Mouse (Mus musculus): Measurements from ENCODE around the gene Dnajc8. TPM values are rescaled to one million over a fixed set of nuclear protein-coding genes. Genes with fewer than 3 reads are reported as not detected.

Gene Dnajc8
- polyA plus RNA-seq, 1 experiment from 2014 or later = 194 TPM

GRCm38 (mm10) chr4:132524808-132525207 lies 10.5 kb upstream of the Dnajc8 start:
- no peak for DNase-seq (ENCODE audit: low spot score)
- Histone ChIP-seq H3K27ac (peak overlapping the region; percentile 59; the same call in 1 of the 2 replicates), H3K9me3 (no peaks in the 10 kb centered on the region), H3K4me3 (no peak overlapping the region), H3K36me3 (peaks cover 6% of the 10 kb centered on the region), H3K27me3 (ENCODE audit: insufficient read depth, poor library complexity, severe bottlenecking) (no peaks in the 10 kb centered on the region), H3K4me1 (peaks cover 9% of the 10 kb centered on the region)
- 45% methylated on average over 6 of the region's 6 CpGs for WGBS

GRCm38 (mm10) chr4:132526678-132527077 lies 8.7 kb upstream of the Dnajc8 start:
- H3K27ac ChIP-seq = no peak overlapping the region
- no peaks in the 10 kb centered on the region for H3K9me3 ChIP-seq
- 43% methylated on average over 2 of the region's 2 CpGs for WGBS
- no peak for DNase-seq (ENCODE audit: low spot score)
- H3K27me3 ChIP-seq (ENCODE audit: insufficient read depth, poor library complexity, severe bottlenecking) = no peaks in the 10 kb centered on the region
- H3K36me3 ChIP-seq = peaks cover 22% of the 10 kb centered on the region
- H3K4me1 ChIP-seq = peaks cover 9% of the 10 kb centered on the region
- H3K4me3 ChIP-seq = no peak overlapping the region

GRCm38 (mm10) chr4:132527917-132528522 lies 7.3 kb upstream of the Dnajc8 start:
- peaks cover 23% of the 10 kb centered on the region for H3K36me3 ChIP-seq
- H3K27me3 ChIP-seq (ENCODE audit: insufficient read depth, poor library complexity, severe bottlenecking) = no peaks in the 10 kb centered on the region
- DNase-seq (ENCODE audit: low spot score) = no peak
- no peaks in the 10 kb centered on the region for H3K9me3 ChIP-seq
- peaks cover 18% of the 10 kb centered on the region for H3K4me1 ChIP-seq
- no peak overlapping the region for H3K4me3 ChIP-seq
- WGBS = 90% methylated on average over 8 of the region's 8 CpGs
- H3K27ac ChIP-seq = no peak overlapping the region

- H3K27ac ChIP-seq = no peak overlapping the region
- DNase-seq (ENCODE audit: low spot score) = no peak
- H3K9me3 ChIP-seq = no peaks in the 10 kb centered on the region
- no peaks in the 10 kb centered on the region for H3K27me3 ChIP-seq (ENCODE audit: insufficient read depth, poor library complexity, severe bottlenecking)
- peaks cover 23% of the 10 kb centered on the region for H3K36me3 ChIP-seq
- H3K4me1 ChIP-seq = peaks cover 21% of the 10 kb centered on the region
- WGBS = 84% methylated on average over 4 of the region's 4 CpGs
- no peak overlapping the region for H3K4me3 ChIP-seq
Observed at GRCm38 (mm10) chr4:132529344-132529743, 6.0 kb upstream of the Dnajc8 start.

GRCm38 (mm10) chr4:132530033-132530804 lies 5.1 kb upstream of the Dnajc8 start:
- peaks cover 23% of the 10 kb centered on the region for H3K36me3 ChIP-seq
- H3K27ac ChIP-seq = 0 out of 2 replicates have a peak overlapping the region, but pooled peaks have one; percentile 24
- DNase-seq (ENCODE audit: low spot score) = no peak
- H3K4me3 ChIP-seq = no peak overlapping the region
- no peaks in the 10 kb centered on the region for H3K9me3 ChIP-seq
- 0 out of 2 replicates have a peak, but pooled peaks cover 16% of the 10 kb centered on the region for H3K4me1 ChIP-seq
- H3K27me3 ChIP-seq (ENCODE audit: insufficient read depth, poor library complexity, severe bottlenecking) = no peaks in the 10 kb centered on the region
- WGBS = 82% methylated on average over 20 of the region's 20 CpGs

GRCm38 (mm10) chr4:132532496-132532895 lies 2.9 kb upstream of the Dnajc8 start:
- peak overlapping the region; percentile 95 for H3K27ac ChIP-seq
- no peaks in the 10 kb centered on the region for H3K27me3 ChIP-seq (ENCODE audit: insufficient read depth, poor library complexity, severe bottlenecking)
- DNase-seq (ENCODE audit: low spot score) = peak; percentile 84
- H3K4me1 ChIP-seq = peaks cover 23% of the 10 kb centered on the region; the same call in 1 of the 2 replicates
- peak overlapping the region; percentile 88 for H3K4me3 ChIP-seq
- 6% methylated on average over 5 of the region's 5 CpGs for WGBS
- H3K36me3 ChIP-seq = peaks cover 23% of the 10 kb centered on the region
- H3K9me3 ChIP-seq = no peaks in the 10 kb centered on the region

- under 1% methylated on average over 63 of the region's 63 CpGs for WGBS
- peak within 1 kb of the TSS; percentile 95 for H3K27ac ChIP-seq
- peaks cover 23% of the 10 kb centered on the region; the same call in 1 of the 2 replicates for H3K4me1 ChIP-seq
- H3K36me3 ChIP-seq = peaks cover 29% of the 10 kb centered on the region
- no peaks in the 10 kb centered on the region for H3K9me3 ChIP-seq
- peak within 1 kb of the TSS; percentile 88 for H3K4me3 ChIP-seq
- H3K27me3 ChIP-seq (ENCODE audit: insufficient read depth, poor library complexity, severe bottlenecking) = no peaks in the 10 kb centered on the region
- DNase-seq (ENCODE audit: low spot score) = peak; percentile 97
Observed at GRCm38 (mm10) chr4:132532981-132533916, 2.1 kb upstream of the Dnajc8 start, which contains the start of gene Atpif1. Gene Atpif1 (minus strand): TSS chr4:132533659.

- Histone ChIP-seq H3K4me3 (no peak overlapping the region), H3K36me3 (peaks cover 66% of the 10 kb centered on the region), H3K27ac (no peak overlapping the region), H3K4me1 (peaks cover 8% of the 10 kb centered on the region; the same call in 1 of the 2 replicates), H3K27me3 (ENCODE audit: insufficient read depth, poor library complexity, severe bottlenecking) (no peaks in the 10 kb centered on the region), H3K9me3 (no peaks in the 10 kb centered on the region)
- no peak for DNase-seq (ENCODE audit: low spot score)
- WGBS = 92% methylated on average over 5 of the region's 5 CpGs
Observed at GRCm38 (mm10) chr4:132539481-132539880, 4.1 kb downstream of the Dnajc8 start.

- H3K36me3 ChIP-seq = peaks cover 82% of the 10 kb centered on the region
- no peak overlapping the region for H3K4me3 ChIP-seq
- DNase-seq (ENCODE audit: low spot score) = no peak
- H3K9me3 ChIP-seq = no peaks in the 10 kb centered on the region
- H3K4me1 ChIP-seq = peaks cover 8% of the 10 kb centered on the region; the same call in 1 of the 2 replicates
- no peak overlapping the region for H3K27ac ChIP-seq
- no peaks in the 10 kb centered on the region for H3K27me3 ChIP-seq (ENCODE audit: insufficient read depth, poor library complexity, severe bottlenecking)
- 94% methylated on average over 4 of the region's 4 CpGs for WGBS
Observed at GRCm38 (mm10) chr4:132541413-132541812, 6.1 kb downstream of the Dnajc8 start.

- no peak for DNase-seq (ENCODE audit: low spot score)
- Histone ChIP-seq H3K4me3 (no peak overlapping the region), H3K27ac (no peak overlapping the region), H3K36me3 (peaks cover 94% of the 10 kb centered on the region), H3K9me3 (no peaks in the 10 kb centered on the region), H3K4me1 (no peaks in the 10 kb centered on the region), H3K27me3 (ENCODE audit: insufficient read depth, poor library complexity, severe bottlenecking) (no peaks in the 10 kb centered on the region)
- WGBS = 61% methylated on average over 1 of the region's 1 CpGs
Observed at GRCm38 (mm10) chr4:132542724-132543123, 7.4 kb downstream of the Dnajc8 start.

GRCm38 (mm10) chr4:132545851-132546250 lies 10.5 kb downstream of the Dnajc8 start:
- peaks cover 94% of the 10 kb centered on the region for H3K36me3 ChIP-seq

GRCm38 (mm10) chr4:132554221-132554620 lies 18.9 kb downstream of the Dnajc8 start:
- 64% methylated on average over 5 of the region's 5 CpGs for WGBS
- DNase-seq (ENCODE audit: low spot score) = no peak
- peak overlapping the region; percentile 17; the same call in 1 of the 2 replicates for H3K27ac ChIP-seq
- H3K27me3 ChIP-seq (ENCODE audit: insufficient read depth, poor library complexity, severe bottlenecking) = no peaks in the 10 kb centered on the region
- peaks cover 50% of the 10 kb centered on the region for H3K36me3 ChIP-seq
- peaks cover 20% of the 10 kb centered on the region for H3K4me1 ChIP-seq
- no peaks in the 10 kb centered on the region for H3K9me3 ChIP-seq
- no peak overlapping the region for H3K4me3 ChIP-seq

More at GRCm38 (mm10) chr4:132545851-132546250, 10.5 kb downstream of the Dnajc8 start:
- no peaks in the 10 kb centered on the region for H3K27me3 ChIP-seq (ENCODE audit: insufficient read depth, poor library complexity, severe bottlenecking)
- no peaks in the 10 kb centered on the region for H3K9me3 ChIP-seq
- H3K27ac ChIP-seq = no peak overlapping the region
- H3K4me3 ChIP-seq = no peak overlapping the region
- H3K4me1 ChIP-seq = no peaks in the 10 kb centered on the region
- 37% methylated on average over 8 of the region's 8 CpGs for WGBS
- DNase-seq (ENCODE audit: low spot score) = peak; percentile 85

Measured in heart, embryonic 10.5 days (tissue).